Mouse (Mus musculus) retina, postnatal 7 days (tissue): ENCODE data around the gene Fryl.
A peak's percentile ranks its signal among the peaks of the same experiment; 100 is the strongest.

Experiments
- DNase-seq: peaks from one replicate; pipeline ENCODE4 v3.0.0-alpha.2; 2012; ENCODE audit warnings: low read depth, low spot score

The Fryl gene

DNA sequence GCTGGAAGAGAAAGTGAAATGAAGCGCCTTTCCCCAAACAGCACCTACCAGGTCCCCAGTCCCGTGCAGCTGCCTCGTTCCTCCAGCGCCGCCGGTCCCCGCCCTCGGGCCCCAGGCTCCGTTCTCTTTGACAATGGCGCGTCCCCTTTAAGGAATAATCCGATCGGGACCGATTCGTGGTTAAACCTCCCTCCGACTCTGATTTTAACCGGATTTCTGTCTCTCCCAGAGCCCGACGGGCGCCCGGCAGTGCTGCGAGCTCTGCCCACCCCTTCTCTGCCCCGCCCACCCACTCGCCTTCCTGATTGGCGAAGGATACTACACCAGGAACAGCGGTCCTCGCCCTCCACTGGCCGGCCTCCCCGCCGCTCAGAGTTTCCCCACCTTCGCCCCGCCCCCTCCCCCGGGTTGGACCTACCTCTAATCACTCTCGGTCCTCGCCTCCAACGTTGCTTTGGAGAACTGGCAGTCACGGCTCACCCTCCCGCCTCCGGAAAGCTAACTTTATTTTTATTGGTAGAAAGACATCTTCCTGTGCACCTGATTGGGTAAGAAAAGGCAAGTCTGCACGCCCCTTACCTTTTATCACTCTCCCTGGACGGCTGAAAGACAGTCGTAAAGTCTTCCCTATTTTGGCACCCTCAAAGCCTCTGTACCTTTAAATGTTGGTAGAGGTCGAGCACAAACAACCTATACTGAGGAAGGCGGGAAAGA, at the start of gene Fryl:
Gene Fryl (minus strand): TSS at position 268 of the 714 bp plus-strand sequence.
- DNase-seq, result peak; percentile 96

DNA sequence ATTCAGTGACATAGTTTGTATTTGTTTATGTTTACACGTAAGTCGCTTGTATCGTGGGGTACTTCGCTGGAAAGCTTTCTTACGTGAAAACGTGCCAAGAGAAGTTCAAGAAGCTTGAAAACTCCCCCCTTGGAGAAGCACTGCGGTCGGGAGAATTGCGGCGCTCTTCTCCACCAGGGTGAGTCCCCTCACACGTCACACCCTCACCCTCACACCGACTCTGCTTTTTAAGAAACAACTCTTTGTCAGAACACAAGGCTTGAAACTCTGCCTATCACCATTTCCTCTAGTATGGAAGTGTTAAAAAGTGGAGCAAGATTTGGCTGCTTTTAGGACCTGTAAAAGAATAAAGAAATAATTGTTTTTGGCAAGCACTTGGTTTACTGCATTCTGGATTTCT, 48.1 kb upstream of the Fryl start:
- no peak for DNase-seq

DNA sequence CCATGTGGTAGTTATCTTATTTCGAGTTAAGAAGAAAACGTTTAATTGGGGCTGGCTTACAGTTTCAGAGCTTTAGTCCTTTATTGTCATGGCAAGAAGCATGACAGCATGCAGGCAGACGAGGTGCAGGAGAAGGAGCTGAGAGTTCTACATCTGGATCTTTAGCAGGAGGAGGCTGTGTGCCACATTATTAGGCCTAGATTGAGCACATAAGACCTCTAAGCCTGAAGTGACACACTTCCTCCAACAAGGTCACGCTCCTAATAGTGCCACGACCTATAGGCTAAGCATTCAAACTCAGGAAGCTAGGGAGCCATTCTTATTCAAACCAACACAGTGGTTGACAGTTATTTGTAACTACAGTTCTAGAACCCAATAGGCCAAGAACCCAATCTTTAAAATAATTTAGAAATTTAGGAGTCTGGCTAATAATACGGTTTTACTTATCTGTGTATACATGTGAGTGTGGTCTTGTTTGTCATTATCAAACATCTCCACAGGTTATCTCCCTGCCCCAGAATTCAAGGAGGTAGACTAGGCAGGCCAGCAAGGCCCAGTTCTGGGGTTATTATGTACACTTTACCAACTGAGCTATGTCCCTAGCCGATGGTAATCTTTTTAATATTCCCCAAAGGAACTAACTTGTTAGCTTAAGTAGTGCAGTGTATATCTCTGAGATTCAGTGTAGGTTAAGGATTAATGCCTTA, 45.3 kb upstream of the Fryl start:
- DNase-seq, result no peak

DNA sequence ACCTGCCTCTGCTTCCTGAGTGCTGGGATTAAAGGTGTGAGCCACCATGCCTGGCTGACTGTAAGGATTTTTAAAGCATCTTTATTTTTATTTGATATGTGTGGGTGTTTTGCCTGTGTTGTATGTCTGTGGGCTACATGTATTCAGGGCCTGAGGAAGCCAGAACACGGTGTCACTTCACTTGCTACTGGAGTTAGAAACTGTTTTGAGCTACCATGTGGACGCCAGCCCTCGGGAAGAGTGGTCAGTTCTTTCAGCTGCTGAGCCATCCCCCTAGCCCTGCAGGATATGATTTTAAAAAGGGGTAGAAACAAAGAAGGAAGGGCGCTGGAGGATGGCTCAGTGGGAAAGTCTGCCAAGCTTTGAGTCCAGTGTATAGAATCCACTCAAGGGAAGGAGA, 39.5 kb upstream of the Fryl start:
- no peak for DNase-seq

DNA sequence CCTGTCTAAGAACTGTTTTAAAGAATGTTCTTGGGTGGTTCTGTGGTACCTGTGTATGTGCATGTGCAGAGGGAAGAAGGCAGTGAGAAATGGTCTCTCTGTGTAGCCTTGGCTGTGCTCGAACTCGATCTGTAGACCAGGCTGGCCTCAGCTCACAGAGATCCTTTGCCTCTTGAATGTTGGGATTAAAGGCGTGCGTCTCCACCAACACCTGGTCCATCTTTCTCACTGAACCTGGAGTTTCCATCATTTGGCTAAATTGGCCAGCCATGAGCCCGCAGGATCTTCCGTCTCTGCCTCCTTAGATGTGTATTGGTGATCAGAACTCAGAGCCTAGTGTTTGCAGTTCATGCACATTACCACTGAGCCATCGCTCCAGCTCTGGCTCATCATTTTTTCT, 38.6 kb upstream of the Fryl start:
- no peak for DNase-seq

DNA sequence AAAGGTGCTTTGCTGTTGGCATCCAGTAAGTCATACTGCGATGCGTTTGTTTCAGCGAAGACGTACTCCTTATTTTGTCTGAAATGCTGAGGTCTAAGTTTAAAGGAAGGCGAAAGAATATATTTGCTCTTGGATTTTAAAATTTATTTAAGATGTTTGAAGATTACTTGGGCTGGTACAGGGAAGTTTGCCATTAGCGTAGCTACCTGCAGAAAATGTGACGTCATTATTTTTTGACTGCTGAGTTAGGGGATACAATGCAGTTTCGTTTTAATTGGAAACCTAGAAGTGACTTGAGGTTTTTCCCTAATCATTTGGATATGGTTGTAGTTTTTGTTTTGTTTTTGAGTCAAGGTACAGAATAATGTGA, 37.0 kb upstream of the Fryl start:
- DNase-seq, result no peak

DNA sequence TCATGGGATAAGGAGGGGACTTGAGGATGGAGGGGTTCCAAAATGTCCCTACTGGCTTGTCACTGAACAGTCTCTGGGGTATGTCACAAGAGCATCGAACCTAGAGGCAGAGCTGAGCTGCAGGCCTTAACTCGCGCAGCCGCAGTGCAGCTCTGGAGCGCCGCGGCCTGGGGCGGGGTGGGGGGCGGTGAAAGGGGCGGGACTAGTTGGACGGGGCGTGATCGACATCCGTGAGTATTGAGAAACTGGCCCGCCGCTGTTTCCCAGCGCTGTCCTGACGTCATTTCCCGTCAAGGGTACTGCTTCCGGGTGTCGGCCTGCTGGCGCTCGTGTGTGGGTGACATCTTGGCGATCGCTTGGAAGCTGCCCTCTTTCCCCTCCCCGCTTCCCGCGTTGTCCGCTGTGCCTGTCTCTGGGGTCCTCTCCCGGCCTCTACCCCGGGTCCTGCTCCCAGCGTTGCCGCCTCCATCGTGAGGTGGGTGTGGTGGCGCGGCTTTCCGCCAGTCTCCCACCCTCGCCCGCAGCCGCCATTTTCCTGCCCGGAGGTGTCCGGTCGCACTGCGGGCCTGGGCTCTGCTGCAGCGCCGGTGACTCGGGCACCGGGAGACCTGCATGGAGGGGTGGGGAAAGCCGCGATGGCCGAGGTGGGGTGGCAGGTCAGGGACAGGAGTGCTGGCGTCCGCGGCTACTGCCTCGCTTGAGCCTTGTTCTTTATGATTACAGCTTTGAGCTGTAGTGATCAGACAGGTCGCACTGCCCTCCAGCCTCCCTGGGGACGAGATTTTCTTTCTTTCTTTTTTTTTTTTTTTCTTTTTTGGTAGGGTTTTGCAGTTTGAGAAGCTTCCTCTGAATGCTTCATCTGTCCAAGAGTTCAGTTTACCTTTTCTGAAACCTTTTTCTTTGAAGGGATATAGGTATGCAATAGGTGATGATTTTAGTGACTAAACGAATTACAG, 36.4 kb upstream of the Fryl start, which contains the start of gene Ociad1:
Gene Ociad1 (plus strand): TSS at position 283 of the 956 bp plus-strand sequence.
- DNase-seq, result peak; percentile 96

DNA sequence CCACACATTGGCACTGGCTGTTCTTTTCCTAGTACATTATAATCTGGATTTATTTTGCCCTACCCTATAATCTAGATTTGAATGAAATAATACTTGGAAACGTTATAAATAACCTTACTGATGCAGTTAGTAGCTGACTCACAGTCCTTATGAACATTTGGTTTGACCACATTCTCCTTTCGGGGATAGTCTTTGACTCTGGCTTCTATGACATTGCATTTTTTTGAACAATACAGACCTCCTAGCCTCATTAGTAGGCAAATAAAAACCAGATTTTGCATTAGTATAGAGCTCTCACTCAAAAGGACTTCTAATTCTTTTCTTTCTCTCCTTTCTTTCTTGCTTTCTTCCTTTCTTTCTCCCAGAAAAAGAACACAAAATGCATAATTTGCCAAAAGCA, 33.5 kb upstream of the Fryl start:
- DNase-seq, result no peak

DNA sequence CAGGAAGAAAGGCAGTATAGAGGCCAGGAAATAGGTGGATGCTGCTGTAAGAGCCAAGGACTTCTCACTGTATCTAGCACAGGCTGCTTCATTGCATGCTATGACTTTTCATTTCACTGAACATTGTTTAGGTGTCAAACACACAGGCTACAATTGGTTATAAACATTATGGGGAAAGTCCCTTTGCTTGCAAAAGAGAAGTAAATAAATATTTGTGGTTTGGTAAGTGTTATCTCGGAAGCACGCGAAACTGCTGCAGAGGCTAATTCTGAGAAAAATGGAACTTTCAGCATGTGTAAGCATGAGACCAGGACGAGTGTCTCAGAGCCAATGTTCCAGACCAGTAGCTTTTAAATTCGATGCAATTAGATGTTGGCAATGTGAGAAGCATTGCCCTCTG, 30.2 kb upstream of the Fryl start:
- no peak for DNase-seq

DNA sequence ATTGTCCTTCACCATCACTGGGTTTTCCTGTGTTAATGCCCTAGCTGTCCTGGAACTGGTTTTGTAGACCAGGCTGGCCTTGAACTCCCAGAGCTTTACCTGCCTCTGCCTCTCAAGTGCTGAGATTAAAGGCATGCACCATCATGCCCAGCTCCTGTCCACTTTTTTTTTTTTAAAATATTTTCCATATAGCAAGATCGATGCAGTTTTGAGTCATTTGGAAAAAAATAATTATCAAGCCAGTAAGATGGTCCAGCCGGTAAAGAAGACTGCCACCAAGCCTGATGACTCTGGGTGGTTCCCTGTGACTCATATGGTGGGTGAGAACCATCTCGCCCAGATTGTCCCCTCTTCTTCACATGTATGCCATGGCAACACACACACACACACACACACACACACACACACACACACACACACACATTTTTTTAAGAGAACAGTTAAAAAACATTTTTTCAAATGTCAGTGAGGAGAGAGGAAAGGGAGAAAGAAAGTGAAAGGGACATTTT, 29.1 kb upstream of the Fryl start:
- DNase-seq, result no peak

DNA sequence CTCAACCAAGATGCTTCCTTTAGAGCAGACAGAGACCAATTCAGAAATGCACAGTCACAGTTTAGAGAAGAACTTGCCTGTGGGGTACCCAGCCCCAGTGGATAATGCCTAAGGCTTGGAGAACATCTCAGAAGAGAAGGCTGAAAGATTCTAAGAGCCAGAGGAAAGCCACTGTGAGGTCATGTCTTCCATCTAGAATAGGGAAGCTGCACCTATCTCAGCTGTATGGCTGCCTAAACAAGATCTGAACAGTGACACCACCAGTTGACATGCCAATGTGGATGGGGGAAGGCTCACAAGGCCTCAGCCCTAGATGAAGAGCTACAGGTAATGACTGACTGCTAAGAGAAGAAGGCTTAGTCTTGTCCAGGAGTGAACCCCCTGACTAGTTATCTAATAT, 27.6 kb upstream of the Fryl start:
- DNase-seq, result no peak

DNA sequence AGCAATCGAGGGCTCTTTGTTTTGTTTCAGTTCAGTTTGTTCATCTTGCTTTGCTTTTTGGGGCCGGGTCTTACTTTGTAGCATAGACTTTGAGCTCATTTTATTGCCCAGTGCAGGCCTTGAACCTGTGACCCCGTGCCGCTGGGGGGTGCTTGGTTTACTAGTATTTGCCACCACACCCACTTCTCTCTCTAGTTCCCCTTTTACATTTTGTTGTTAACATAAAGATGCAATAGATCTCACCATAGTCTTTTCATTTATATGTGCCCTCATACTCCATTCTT, 24.1 kb upstream of the Fryl start:
- no peak for DNase-seq

DNA sequence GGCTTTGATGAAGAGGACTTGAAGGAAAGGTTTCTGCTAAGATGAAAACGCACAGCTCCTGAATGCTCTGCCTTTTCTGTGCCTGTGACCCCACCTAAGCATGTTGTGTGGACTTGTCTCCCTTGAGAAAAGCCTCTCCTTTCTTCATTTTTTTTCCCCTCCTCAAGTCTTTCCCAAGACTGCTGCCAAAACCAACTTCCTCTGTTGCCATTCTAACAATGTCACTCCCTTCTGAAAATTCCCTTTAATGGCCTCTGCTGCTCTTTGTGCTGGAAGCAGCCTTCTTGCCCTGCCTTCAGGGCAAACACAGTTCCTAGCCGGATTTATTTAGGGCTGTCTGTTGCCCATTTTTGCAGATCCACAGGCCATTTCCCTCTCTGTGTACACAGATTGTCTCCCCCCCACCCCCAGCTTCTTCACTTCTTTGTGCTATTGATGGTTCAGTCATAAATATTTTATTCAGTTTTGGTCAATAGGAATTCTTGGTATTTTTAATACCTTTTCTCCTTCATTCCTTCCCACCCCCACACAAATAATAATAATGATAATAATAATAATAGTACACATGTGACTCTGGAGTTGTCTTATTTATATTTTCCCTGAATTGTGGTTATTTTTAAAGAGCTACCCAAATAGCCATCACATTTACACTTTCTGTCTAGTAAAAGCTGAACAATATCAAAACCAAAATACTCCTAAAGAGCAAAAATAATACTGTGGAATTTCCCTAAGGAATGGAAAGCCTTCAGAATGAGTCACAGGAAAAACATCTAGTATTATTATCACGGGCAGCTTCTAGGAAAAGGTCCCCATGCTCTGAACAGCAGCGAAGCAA, 23.5 kb upstream of the Fryl start:
- no peak for DNase-seq

DNA sequence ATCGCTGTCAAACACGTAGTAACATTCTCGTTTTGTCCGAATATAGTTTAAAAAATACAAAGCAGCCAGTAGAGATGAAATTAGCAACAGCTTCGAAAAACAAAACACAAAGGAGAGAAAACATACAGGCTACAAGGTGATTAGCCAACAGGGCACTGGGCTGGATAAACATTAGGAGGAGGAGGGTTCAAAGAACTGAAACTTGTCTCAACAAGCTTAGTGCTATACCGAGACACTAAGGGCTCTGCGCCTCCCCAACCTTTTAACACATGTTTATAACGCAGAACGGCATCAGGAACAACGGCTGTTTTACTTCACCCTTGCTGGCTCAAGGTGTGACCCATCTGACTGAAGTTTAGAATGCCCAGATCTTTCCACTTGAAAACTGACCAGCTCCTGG, 22.8 kb upstream of the Fryl start:
- DNase-seq, result no peak

DNA sequence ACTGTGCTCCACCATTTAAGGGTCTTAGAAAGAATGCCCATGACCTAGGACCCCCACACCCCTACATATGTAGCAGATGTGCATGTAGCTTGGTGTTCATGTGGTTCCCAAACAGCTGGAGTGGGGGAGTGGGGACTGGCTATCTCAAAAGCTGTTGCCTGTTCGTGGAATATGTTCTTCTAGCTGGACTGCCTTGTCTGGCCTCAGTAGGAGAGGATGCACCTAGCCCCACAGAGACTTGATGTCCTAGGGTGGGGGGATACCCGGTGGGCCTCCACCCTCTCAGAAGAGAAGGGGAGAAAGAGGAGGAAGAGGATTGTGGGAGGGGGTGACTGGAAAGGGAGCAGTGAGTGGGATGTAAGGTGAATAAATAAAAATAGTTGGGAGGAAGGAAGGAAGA, 18.5 kb upstream of the Fryl start:
- DNase-seq, result no peak

DNA sequence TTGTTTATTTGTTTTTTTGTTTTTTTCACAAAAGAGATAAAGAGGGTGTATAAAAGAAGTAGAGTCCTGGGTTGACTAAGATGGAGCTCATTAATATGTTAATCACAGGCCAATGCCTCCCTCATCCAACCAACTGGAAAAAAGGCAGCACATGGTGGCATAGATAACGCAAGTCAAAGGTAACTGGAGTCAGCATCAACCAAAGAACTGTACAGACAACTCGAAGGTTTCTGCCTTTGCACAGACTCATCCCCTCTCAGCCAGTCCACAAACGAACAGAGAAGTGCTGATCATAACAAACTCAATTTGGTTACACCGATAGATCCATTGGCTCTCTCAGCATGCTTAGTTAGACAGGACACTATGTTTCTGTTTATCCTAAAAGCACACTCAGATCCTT, 16.8 kb upstream of the Fryl start:
- DNase-seq, result no peak

DNA sequence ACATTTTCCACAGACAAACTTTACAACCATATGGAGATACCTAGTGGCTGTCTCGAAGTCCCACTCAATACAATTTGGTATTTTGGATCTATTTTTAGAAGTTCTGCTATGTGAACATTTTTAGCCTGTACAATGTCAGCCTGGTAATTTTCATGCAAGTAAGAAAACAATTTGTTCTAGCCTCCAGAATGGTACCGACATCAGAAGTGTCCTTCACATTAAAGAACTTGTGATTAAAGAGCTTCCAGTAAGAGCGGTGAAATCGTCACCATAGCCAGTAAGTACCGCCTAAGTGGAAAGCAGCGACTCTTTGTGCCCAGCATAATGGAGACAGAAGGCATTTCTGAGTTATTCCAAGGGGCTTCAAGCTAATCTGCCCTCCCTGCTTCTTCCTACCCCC, 14.2 kb upstream of the Fryl start:
- DNase-seq, result no peak

DNA sequence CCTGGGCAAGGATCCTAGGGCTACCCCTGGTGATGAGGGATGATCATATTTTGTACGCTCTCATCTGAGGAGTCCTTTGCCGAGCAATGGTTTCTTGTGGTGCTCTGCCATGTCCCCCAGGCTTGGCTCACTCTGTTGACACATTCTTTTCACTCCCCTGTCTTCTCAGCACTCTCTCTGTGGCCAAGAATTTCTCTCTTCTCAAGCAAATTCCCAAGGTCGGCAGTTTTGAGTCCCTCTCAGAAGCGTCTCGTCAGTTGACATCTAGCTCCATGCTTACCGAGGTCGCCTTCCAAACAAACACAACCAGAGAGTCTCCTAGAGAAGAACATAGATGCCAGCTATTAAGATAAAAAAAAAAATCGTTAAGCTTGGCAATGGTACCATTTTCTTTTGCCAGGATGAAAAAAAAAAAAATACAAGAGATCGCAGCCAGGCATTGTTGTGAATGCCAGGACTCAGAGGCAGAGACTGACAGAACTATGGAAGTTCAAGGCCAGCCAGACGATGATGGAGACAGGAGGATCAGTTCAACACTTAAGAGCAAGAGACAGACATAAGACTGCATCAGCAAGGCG, 12.3 kb upstream of the Fryl start:
- no peak for DNase-seq

DNA sequence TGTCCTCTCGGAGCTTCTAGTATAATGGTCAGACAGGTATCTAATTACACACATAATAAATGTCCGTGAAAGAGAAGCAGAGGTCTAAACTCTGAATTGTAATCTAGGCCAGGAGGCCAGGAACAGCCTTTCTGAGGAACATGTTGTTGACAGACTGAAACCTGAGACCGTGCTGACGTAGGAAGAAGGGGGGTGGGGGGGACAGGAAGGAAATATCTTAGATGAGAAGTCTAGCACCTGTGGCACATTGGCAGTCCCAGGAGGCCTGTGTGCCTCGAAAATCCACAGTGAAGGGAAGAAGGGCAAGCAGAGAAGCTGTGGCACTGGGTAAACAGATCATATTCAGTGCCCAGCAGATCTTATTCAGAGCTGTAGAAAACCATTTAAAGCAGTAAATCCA, 9.0 kb upstream of the Fryl start:
- no peak for DNase-seq

DNA sequence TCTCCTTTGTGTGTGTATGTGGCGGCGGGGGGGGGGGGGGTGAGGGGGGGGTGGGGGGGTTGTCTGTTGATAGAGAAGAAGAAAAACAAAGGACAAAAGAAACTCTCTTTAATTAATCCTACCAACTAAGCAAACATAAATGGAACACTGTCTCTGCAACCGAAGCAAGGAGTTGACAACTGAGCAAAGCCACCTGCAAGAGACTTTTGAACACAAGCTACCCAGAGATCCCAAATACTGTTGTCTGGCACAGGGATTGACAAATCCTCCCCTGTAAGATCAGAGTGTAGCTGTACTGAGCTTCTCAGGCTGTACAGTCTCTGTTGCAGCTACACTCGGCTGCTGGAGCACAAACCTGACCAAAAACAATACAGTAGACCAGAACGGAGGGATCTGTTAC, 7.7 kb upstream of the Fryl start:
- no peak for DNase-seq

DNA sequence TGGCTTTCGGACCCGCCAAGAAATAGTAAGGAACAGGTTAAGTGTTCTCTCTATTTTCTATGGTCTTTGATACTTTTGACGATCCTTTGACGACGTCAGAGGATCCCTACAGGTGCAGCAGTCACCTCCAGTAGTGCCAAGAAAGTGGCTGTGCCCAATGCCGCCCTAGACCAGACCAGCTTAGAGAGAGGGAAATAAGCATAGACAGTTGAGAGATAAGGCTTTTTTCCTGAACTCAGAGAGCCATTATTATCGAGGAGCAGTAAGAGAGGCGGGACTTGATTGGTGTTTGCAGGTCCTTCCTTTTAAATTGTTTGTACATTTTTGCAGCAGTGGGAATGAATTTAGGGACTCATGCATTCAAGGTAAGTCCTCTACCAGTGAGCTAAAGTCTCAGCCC, 1.3 kb upstream of the Fryl start:
- DNase-seq, result no peak
